Mouse (Mus musculus): ENCODE results near the gene Fgr.

- TF ChIP-seq POLR2A (IDR thresholded peaks at IDR 0.05; ENCODE audit: borderline replicate concordance, insufficient read depth, low read length) (no peak), CTCF (IDR thresholded peaks at IDR 0.05; ENCODE audit: borderline replicate concordance, insufficient read depth, low read depth, low read length) (no peak; the same call in 1 of the 2 replicates)
Observed at GRCm38 (mm10) chr4:132997469-132998237, 23.8 kb downstream of the Fgr start.
